Mouse (Mus musculus) ES-CJ7 (cell line): ENCODE measurements around the gene 1810043G02Rik.
"Not testable (repeated sequence)": the region's sequence is repeated elsewhere in the genome, so short reads cannot be mapped to it uniquely, and the experiment has no call there.

Source experiments
- DNase-seq: peaks from one replicate; pipeline ENCODE4 v3.0.0; 2011; ENCODE audit warnings: low read depth, low spot score

The 1810043G02Rik gene

DNA sequence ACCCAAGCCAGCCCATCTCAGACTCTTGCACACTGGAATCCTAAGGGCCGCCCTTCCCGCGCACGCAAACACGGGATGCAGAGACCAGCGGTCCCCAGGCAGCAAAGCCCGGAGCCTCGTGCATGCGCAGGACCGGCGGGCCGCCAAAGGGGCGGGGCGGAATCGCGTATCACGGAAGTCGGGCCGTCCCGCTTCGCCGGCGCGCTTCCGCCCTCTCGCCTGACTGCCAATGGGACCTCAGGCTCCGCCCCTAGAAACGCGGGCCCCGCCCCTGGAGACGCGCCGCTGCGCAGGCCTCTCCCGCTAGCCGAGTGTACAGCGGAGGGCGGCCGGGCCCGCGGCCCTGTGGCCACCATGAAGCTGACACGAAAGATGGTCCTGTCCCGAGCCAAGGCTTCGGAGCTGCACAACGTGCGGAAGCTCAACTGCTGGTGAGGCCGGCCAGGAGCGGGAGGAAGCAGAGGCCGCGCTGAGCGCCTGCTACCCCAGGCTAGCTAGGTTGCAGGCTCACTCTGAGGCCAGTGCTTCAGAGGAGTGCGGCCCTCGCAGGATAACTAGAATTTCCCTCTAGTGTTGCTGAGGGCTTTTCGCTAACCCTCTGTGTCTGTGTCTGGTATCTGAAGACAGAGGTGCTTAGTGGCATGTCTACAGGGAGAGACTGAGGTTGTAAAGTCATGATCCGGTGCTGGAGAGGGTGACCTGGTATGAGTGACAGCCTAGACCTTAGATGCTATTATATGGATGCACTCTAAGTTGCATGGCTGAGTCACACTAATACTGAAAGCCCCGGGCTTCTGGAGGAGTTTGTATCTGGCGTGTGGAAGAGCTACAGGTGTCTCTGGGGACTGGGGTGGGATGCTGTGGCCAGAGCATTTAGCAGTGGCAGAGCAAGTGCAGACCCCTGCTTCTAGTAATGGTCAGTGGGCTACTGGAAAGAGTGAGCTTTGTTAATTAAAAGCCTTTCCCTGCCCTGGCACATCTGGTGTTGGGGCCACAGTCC, at the start of gene 1810043G02Rik:
Gene 1810043G02Rik, plus strand, starts transcription at position 174 of the 1,000 bp plus-strand sequence.
- DNase-seq = peak; percentile 94

DNA sequence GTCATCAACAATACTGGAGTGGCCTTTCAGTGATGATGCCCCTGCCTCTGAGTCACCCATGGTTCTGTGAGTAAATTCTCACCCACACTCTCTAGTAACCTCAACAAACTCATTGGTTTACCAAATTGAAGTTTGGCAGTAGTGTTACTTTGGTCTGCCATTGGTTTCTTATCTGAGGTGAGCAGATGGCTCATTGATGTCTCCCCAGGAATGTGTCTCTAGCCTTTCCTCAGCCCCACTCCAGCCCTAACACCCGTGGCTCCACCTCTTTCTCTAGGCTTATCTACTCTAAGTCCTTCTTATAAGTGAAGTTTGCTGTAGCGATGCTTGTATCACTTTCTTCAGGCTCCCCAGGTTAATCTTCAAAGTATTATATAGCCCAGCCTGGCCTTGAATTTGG, 38.6 kb upstream of the 1810043G02Rik start:
- DNase-seq = no peak

DNA sequence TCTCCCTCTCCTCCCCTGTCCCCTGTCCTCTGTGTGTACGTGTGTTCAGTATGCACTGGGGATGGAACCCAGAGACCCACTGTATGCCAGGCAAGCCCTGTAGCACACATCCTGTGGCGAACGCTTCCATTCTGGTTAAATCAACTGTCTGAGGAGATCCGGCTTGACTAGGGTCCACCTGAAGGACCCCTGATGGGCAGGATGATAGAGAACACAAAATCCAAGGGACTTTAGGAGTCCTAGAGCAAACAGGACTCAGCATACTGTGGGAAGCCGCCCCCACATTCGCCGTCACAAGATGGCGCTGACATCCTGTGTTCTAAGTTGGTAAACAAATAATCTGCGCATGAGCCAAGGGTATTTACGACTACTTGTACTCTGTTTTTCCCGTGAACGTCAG, 27.9 kb upstream of the 1810043G02Rik start:
- not testable (repeated sequence) for DNase-seq

DNA sequence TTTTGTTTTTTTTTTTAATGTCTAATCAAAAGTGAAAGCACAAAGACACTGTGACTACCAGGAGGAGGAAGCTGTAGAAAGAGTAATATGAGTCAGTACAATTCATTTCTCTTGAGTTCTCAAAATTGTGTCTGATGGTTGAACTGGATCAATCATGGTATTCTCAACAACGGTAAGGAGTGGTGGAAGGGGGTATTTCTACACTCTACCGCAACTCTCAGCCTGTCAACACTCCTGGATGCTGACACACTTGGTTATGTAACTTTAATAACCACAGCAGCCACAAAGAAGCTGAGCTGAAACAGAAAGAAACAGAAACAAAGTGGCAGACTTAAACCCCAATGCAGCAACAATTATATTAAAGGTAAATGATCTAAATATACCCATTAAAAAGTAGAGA, 15.6 kb upstream of the 1810043G02Rik start:
- DNase-seq = no peak

DNA sequence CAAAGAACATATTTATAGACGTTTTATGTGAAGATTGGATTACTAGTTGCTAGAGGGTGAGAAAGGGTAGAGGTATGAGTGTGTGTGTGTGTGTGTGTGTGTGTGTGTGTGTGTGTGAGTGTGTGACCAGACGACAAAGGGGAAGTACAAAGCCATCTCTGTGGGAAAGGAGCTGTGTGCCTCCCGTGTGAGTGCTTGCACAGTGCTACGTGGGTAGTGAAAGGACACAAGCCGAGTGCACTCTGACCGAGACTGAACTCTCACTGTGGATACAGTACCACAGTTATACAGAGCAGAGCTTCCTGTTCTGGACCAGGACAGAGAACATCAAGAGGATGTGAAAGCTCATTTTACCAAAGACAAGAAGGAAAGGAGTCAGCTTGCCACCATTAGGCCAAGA, 14.4 kb upstream of the 1810043G02Rik start:
- no peak for DNase-seq

DNA sequence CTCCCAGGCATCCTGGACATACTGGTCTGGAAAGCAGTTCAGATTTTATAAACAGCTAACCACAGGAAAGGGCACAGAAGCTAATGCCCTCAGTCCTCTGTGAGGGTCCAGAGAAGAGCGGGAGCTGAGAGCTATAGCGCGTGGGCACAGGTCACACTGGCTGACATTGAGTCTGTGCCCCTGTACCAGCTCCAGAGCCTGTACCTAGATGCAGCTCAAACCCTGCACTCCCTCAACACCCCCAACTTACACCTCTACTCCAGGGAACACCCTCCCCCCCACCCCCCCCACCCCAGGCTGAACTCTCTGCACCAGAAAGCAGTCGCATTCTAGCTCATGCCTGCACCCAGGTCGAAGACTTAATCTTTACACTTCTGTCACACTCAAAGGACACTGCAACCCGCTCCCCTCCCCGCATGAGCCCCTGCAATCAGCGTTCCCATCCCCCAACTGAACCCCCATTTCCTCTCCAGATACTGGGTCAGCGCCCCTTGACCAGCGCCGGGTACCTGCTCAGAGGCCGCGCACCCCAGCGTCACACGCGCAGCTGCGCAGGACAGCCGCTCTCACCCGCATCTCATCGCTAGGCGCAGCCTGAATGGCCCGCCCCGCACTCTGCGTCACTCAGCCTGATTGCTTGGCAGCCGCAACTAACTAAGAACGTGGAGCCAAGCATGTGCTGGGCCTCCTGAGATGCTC, 8.9 kb upstream of the 1810043G02Rik start:
- no peak for DNase-seq

DNA sequence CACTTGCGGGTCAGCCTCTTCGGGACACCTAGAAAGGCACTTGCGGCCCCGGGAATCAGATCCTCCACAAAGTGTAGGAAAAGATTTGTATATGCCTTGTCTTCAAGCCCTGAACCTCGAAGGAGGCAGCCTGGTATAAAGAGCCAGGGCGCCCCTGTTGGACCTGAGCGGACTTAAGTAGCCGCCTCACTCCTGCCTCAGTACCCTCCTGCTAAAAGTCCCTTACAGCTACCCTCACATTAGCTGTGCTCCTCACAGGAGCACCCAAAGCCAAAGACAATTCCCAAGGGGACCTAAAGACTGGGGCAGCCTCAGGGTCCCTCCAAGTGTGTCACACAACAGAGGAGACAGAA, 8.4 kb upstream of the 1810043G02Rik start:
- DNase-seq = no peak

DNA sequence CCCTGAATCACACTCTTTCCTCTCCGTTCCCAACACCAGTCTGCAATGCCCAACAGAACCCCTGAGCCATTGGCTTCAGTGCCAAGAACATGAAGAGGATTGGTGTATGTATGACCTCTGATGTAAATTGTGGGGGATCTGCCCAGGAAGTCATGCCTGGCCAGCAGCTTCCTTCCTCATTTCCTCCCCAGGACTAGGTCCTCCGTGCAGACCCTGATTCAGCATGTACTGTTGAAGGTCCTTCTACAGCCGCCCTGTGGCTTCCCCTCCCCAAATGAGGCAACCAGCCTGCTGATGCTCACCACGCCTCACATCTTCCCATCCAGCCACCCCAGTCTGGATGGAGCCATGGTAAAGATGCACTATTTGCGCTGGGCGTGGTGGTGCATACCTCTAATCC, 7.8 kb upstream of the 1810043G02Rik start, which contains the start of gene Trpm2:
Gene Trpm2, minus strand, starts transcription at position 83 of the 400 bp plus-strand sequence.
- no peak for DNase-seq

DNA sequence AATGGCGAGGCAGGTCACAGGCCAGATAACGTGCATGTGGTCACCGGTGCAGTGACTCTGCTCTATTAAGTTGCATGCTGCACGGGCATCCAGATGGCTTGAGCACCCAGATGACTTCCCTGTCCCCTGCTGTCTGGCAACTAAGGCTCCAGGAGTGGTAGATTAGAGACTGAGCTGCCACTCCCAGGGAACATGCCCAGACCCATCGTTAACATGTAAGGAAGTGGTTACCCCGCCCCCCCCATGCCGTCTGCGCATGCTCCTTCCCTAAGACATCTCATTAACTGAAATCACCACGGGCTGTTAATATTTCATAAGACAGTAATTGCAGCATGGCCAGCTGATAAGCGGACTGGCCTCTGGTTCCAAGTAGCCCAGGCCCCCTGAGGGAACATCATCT, 7.1 kb upstream of the 1810043G02Rik start:
- no peak for DNase-seq

DNA sequence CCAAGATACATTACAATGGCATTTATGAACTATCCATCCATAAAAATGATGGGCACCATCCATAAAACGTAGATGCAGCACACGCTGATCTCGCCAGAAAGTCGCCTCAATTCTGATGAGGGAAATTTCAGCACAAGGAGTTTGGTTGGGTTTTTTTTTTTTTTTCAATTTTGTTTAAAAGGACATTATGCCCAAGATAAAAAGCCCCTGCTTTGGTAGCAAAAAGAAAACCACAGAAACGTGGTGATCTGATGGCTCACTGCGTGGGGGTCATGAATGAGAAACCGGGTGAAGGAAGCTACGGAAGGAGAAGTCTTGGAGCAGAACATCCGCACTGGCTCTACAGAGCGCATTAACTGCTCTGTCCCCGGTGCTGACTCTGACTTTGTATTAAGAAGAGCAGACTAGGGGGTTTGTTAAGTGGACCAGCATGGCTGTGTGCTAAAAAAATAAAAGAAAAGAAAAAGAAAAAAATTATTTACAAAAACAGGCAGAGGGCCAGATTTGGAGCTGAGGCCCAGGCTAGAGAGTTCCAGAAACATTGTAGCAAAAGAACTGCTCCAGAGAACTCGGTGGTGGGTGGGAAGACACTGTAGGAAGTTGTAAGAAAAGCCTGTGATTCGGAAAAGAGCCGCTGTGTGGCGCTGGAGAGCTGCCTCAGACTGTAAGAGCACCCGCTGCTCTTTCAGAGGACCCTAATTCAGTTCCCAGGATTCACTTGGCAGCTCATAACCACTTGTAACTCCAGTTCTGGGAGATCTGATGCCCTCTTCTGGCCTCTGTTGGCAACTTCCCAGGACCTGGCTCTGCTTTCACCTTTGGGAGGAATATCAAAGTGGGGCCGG, 6.4 kb upstream of the 1810043G02Rik start:
- DNase-seq = peak; percentile 83

DNA sequence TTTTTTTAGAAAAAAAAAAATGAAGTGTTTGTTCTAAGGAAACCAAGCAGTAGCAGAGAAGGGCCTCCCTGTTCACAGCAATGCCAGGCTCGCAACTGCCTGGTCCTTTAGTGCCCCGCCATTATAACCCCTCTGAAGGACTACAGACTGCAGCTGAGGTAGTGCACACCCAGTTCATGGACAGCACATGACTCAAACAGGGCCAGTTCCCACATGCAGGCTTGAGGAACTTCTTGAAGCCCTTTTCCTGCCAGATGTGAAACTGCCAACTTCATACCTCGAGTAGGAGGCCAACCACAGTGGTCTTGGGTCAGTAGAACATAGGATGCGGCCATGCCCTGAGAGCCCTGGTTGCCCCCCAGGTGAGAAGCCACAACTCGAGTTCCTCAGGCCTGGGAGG, 4.0 kb upstream of the 1810043G02Rik start:
- no peak for DNase-seq

DNA sequence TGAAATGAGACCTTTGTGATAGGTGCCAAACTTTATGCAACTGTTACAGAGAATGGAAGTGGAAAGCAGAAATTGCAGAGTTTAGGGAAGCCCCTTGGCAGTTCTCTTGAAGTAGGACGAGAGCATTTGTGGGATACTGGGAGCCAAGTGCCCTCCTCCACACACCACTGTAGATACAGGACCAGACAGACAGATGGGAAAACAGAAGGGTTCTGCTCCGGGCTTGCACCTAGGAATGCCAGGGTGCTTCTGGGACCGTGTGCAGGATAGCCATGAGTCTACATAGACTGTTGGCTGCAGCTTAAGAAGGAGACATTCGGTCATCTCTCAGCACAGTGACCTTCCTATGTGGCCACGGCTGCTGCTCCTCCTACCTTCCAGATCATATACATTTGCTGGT, 3.5 kb upstream of the 1810043G02Rik start:
- no peak for DNase-seq

DNA sequence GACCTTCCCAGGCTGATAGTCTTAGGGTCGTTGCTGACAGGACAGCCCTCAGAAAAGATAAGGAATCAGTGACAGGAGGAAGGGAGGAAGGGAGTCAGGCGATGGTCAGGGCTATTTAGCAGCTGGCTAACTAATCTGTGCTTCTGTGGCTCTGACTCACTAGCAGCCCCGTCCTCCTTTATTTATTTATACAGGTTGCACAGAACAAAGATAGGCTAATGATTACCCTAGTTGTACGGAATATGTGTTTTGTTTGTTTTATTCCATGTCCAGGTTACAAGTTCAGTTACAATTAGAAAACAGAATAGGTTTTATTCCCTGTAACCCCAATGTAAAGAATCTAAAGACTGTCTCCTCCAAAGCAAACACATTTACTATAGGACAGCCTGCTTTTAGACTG, 2.7 kb upstream of the 1810043G02Rik start:
- no peak for DNase-seq

DNA sequence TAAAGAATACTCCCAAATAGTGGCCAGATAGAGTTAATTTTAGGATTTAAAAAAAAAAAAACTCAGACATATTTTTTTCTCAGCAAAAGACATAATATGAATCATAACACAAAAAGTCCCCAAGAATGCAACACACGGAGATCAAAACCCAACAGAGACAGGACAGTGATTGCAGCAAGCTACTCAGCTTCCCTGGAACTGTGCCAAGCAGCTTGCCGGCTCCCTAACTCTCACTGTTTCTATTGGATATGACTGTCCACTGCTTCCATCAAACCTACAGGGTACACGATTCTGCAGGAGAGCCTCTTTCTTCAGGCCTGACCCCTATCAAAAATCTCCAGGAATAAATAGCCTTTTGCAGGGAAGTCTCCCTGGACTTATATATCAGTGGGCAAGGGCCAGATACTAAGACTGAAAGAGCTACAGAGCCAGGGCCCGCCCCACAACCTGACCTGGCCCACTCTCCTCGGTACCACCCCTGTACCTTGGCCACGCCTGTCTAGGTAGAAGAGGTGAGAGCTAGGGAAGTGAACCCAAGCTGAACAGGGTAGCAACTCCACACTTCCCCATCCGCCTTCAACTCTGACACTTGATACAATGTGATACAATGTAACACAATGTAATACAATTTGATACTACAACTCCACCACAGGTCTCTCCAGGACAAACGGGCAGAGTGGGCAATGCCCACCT, 1.7 kb upstream of the 1810043G02Rik start:
- DNase-seq = no peak

DNA sequence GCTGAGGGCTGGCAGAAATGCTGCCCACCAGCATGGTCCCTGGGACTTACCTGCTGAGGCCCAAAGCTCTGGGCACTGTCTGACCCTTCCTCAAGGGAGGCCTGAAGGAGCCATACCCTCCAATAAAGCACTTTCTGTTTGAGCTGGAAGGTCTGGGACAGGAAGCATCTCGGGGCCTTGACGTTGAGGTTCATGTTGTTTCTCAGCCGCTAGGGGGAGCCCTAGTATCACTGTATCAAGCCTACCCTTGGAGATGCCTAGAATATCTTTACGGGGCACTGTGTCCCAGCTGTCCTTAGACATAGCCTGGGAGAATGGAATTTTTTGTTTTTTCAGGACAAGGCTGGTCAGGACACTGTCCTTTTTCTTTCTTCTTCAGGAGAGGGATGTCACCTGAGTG, 6.3 kb downstream of the 1810043G02Rik start:
- peak; percentile 83 for DNase-seq

DNA sequence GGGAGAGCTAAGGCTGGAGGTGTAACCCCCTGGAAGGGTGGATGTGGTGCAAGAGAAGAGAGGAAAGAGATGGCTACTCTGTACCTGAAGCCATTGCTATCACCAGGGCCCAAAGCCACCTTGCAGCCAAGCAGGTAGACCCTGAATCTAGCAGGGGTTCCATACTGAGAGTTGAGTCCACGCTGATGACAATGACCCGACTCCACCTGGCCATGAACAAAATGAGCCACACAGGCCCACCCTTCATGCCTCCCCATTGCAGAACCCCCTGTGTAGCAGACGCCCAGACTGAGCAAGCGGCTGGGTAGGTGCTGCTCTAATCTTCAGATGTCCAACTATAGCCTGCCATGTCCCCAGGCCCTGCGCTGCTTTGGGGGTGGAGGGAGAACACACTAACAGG, 7.5 kb downstream of the 1810043G02Rik start:
- no peak for DNase-seq

DNA sequence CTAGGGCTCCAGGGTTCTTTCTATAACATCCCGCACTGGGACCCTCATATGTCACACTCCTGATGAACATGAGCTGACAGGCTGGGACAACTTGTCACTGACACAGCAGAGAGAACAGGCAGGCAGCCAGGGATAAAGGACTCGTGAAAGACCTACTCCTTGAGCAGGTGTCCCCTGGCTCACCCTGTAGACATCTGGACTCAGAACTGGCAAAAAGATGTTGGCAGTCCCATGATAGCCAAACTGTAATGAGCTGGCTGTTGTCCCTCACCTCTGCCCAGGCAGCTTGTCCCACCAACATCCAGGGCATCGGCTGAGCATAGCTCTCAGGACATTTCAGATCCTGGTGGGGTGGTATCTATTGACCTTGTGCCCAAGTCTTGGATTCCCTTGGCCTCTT, 17.3 kb downstream of the 1810043G02Rik start:
- DNase-seq = no peak

DNA sequence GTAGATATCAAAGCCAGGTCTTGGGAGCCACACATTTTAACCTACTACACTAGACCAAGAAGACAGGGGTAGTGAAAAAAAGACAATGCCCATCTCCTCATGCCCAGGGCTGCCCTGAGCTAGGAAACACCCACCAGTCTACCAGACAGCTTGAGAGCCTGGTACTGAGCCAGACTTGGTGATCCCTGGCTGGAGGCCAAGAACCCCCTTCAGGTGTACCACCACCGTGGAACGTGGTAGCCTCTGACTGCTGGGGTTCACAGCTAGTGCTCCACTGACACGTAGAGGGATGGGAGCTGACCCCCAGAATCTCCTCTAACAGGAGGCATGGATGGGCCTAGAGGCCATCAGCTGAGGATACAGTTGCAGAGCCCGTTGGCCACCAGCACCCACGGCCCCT, 21.9 kb downstream of the 1810043G02Rik start:
- DNase-seq = no peak

DNA sequence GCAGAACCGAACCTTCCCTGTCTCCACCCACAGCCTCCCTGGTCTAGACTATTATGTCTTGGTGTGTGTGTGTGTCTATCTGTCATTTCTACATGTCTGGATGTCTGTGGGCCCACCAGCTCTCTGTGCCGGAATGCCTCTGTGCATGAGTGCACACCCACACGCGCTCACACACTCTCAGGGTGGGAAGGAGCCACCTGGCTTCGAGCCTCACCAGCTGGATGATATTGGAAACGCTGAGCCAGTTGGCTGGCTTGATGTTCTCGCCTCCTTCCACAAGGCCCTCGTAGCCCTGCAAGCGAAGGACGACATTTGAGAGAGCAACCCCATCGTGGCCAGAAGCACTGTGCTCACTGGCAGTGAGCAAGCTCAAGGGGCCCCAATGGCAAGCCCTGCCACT, 23.5 kb downstream of the 1810043G02Rik start:
- DNase-seq = no peak

DNA sequence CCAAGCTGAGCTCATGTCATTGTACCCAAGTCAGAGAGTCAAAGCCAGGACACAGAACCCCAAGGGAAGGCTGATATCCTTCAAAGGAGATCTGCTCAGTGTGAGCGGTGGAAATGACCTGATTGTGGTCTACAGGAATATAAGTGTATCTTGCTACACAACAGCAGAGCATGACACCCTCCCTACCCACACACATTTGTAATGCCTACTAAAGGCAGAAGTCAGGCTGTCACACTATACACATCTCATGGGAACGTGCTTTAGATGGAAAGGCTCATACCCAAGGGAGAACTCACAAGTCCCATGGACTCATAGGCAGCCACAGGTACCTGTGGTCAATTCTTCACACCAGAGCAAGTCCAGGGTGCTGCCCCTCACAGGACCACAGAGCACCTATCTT, 24.0 kb downstream of the 1810043G02Rik start:
- DNase-seq = no peak

DNA sequence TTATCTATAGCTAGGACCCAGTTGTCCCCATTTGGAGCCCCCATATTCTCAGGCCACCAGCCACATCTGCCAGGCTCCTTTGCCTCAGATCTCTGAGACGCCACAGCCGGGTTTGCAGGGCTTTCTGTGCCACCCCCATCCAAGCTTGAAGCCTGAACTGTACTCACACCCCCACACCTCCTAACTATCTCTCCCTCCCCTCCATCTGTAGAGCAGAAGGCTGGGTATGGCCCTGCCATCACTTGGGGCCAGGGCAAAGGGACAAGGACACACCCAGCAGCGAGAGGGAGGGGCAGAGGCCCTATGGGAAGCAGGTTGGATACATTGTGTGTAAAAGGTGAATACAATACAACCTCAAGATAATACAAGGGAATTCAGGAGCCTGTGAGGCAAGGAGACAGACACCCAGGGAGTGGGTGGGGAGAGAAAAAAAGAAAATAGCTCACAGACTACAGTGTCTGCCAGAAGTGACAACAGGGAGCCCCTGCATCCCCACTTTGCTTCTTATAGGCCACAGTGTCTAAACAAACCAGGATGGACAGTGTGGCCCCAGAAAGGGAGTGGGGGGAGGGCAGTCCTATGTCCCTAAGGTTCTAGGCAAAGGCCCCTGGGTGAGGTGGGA, 26.3 kb downstream of the 1810043G02Rik start:
- DNase-seq = no peak
